ENCODE assay signal across 15 mouse cellular contexts in the genomic region with DNA sequence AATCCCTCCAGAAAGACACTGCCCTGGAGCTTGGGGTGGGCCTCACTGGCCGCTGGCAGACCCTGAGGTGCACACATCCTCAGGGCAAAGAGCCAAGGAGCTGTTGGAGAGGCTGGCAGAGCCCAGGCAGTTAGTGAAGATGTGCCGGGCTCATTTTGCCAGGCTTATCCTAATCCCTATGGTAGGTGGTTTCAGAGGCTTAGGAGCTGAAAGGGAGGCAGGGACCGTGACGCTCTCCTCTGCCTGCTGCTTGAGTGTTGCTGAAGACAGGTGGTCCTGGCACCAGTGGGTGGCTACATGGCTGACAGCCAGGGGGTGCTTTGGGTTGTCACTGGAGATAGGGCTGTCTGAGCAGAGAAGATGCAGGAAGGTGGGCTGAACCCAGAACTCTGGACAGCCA. TPM values are rescaled to one million over a fixed set of nuclear protein-coding genes. Genes with fewer than 3 reads are reported as not detected.
DNase-seq lines count a peak whose midpoint lies in the region; ATAC-seq lines count a peak whose summit lies in the region.
"Had no signal": no experiment of that assay in that cellular context is flagged by ENCODE, and none has a peak within 500 bp of the region (broad histone marks: within the 10 kb centered on the region; RNA-seq: fewer than 3 reads in every experiment).

No protein-coding gene starts in this region.

- no peaks in the 10 kb centered on the region for H3K36me3 ChIP-seq in forebrain, embryonic 14.5 days (ENCODE audit: control insufficient read depth, insufficient read depth, low read length)
- no peaks in the 10 kb centered on the region for H3K36me3 ChIP-seq in midbrain, embryonic 15.5 days (replicated peaks)

- H3K27me3 ChIP-seq in forebrain, embryonic 14.5 days (replicated peaks; ENCODE audit: control insufficient read depth, insufficient read depth, low read length) = no peaks in the 10 kb centered on the region
- H3K27me3 ChIP-seq in midbrain, embryonic 15.5 days (replicated peaks) = no peaks in the 10 kb centered on the region

- H3K4me1 ChIP-seq in forebrain, embryonic 14.5 days (ENCODE audit: control insufficient read depth, insufficient read depth, low read length) = peaks cover 17% of the 10 kb centered on the region
- peaks cover 22% of the 10 kb centered on the region for H3K4me1 ChIP-seq in midbrain, embryonic 15.5 days

- no peak overlapping the region for H3K9ac ChIP-seq in forebrain, embryonic 14.5 days (ENCODE audit: low read length)
- H3K9ac ChIP-seq in midbrain, embryonic 15.5 days = no peak overlapping the region
- H3K9ac ChIP-seq: liver, embryonic 14.5 days had no signal

- H3K27ac ChIP-seq in forebrain, embryonic 14.5 days (ENCODE audit: low read depth, low read length) = peak overlapping the region; percentile 50; the same call in 1 of the 2 replicates
- no peak overlapping the region for H3K27ac ChIP-seq in midbrain, embryonic 15.5 days
- H3K27ac ChIP-seq: liver, embryonic 14.5 days had no signal

- H3K4me2 ChIP-seq in forebrain, embryonic 14.5 days (ENCODE audit: low read length) = no peak overlapping the region
- no peak overlapping the region for H3K4me2 ChIP-seq in midbrain, embryonic 15.5 days

- WGBS in forebrain, embryonic 14.5 days = 17% methylated on average over 4 of the region's 4 CpGs
- WGBS in midbrain, embryonic 15.5 days = 17% methylated on average over 4 of the region's 4 CpGs

- peak; percentile 42 for ATAC-seq in forebrain, embryonic 14.5 days
- ATAC-seq in midbrain, embryonic 15.5 days (replicated peaks) = peak; percentile 22; the same call in 1 of the 2 replicates
- ATAC-seq: activated CD4-positive, CD25-positive, alpha-beta regulatory T cell, adult 4 months; CD4-positive, CD25-positive, alpha-beta regulatory T cell, adult 4 months had no signal

- H3K4me3 ChIP-seq in forebrain, embryonic 14.5 days (ENCODE audit: low read depth, low read length) = no peak overlapping the region
- H3K4me3 ChIP-seq in midbrain, embryonic 15.5 days = no peak overlapping the region

- DNase-seq in kidney, adult 18-20 months = peak; percentile 7
- no peak for DNase-seq in kidney, postnatal 25 days
- DNase-seq in retina, postnatal 1 day = peak; percentile 66
- no peak for DNase-seq in retina, embryonic 14.5 days (ENCODE audit: low spot score)
- DNase-seq in forebrain, embryonic 14.5 days (ENCODE audit: low spot score) = peak; percentile 51
- no peak for DNase-seq in thymus, postnatal 25 days
- no peak for DNase-seq in spleen, adult 12 weeks (ENCODE audit: low spot score)
- DNase-seq: heart, postnatal 14 days; lung, postnatal 14 days; spleen, adult 18-20 months; thymus, postnatal 4 days had no signal

- no peaks in the 10 kb centered on the region for H3K9me3 ChIP-seq in forebrain, embryonic 14.5 days (replicated peaks; ENCODE audit: control insufficient read depth, low read length)
- no peaks in the 10 kb centered on the region for H3K9me3 ChIP-seq in midbrain, embryonic 15.5 days

RNA-seq across cellular contexts. Expression of a gene that starts 37.4 kb away (rescaled TPM):
- polyA plus RNA-seq in forebrain, embryonic 14.5 days (2014; fragmentation: Nextera tagmentation; extraction: Ambion mirVana) = 7.9 and 9.6 TPM in 2 replicates
- polyA plus RNA-seq in midbrain, embryonic 15.5 days (2015; fragmentation: Nextera tagmentation; extraction: Ambion mirVana) = 19.4 and 21.2 TPM in 2 replicates
- polyA plus RNA-seq: activated CD4-positive, CD25-positive, alpha-beta regulatory T cell, adult 4 months; CD4-positive, CD25-positive, alpha-beta regulatory T cell, adult 4 months had no signal

Comparison
In these comparisons a context has a peak if more than half of its experiments do, and no peak if none do; other contexts are left out.
1. DNase-seq: peak in kidney, adult 18-20 months (single experiment), retina, postnatal 1 day (single experiment) and forebrain, embryonic 14.5 days (single experiment); none in kidney, postnatal 25 days (0 of 2), retina, embryonic 14.5 days (single experiment), thymus, postnatal 25 days (single experiment) and spleen, adult 12 weeks (single experiment).